Mouse (Mus musculus) T-helper 2 cell (primary cell): ENCODE measurements at regions not wholly inside any gene's neighbourhood (a gene's known extent, or its start where the extent isn't known, plus 50 kb on each side); places are given as distances from the start of the nearest gene placed in this dataset.

ENCODE experiments used
- in situ Hi-C: fragments of 300-600 bp; cut with MboI, MseI; formaldehyde crosslinking; loops from one replicate; pipeline ENCODE4 v1.15.1; 2025; ENCODE audit warnings: high pct_unique_total_duplicates

DNA sequence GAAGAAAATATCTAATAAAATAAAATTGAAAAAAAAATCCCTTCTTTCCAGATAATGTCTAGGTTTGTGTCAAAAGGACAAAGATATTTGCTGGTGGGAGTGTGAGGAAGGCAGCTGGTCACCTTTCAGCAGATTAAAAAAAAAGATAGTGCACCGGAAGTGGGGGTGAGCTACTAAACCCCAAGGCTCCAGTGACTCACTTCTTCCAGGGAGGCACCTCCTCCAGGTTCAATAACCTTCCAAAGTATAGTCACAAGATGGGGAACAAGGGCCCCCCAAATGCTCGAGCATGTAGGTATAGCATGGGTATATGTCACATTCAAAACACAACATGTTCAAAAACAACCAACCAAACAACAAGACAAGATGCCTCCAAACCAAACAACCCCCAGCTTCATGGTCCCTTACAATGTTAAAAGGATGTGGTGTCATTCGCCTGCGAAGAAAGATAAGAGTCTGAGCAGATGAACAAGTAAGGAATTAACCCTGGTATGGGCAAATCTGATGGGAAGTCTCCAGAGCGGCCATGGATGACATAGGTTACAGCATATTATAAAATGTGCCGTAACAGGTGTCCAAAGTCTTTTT lies 84.6 kb downstream of the Kcnrg start:
- in situ Hi-C loops, result no loop called here

DNA sequence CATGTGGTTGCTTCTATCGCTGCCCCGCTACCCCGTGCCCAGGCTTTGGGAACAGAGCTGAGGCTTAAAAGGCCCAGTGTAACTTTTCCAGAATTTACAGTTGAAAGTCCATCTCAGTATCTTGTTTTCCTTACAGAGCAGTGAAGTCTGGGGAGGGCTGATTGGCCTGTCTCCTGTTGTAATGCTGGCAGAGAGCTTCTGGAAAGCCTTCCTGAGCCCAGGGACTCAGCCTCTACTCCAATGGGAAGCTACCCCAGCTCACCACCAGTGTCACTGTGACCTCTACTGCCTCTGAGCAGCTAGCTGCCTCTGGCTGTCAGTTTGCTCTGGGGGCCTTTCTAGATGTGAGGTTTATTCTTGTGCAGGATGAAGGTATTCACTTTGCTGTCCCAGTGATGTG lies 87.5 kb downstream of the Kcnrg start:
- in situ Hi-C loops, result no loop called here

DNA sequence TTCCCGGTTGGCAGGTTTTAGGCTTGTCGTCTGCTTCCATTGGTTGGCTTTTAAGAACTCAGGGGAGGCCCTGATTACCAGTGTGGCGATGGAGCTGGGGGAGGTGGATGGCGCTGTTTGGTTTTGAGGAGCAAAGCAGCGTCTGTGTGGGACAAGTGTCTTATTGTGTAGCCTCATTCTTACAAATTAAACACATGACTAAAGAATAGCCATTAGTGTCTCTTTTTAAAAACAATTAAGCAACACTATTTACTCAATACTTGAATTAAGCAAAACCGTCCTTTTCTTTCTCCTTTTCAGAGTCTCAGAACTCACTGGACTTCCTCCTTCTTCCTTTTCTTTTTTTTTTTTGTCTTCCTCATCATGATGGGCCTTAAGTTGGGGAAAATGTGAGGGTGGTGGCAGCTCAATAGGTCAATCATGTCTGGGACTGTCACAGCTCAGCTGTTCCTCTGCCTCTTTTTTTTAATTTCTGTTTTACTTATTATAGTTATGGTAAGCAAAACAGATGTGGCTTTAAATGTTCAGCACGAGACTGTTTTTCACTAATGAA lies 89.1 kb downstream of the Kcnrg start:
- in situ Hi-C loops, result no loop called here

DNA sequence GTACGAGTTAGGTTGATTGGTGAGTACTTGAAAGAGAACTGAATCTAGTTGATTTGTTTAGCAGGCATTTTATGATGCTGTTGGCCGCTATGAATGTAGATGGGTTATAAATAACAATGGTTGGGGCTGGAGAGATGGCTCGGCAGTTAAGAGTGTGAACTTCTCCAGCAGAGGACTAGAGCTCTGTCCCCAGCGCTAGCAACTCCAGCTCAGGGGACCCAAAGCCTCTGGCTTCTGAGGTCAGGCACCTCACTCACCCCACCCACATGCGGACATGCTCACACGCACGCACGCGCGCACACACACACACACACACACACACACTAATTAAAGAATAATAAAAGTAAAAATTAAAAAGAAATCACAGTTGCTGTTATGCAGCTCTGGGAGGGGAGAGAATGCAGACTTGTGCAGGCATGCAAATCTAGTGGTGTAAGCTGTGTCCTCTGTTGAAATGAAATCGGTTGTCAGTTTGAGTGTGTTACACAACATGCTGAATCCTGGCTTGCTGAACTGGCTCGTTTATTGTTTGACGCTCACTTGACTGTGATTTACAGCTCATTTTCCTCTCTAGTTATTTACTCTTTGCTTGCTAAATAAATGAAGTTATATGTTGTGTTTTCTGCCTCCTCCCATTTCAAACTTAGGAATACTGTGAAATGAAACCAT lies 89.8 kb downstream of the Kcnrg start:
- in situ Hi-C loops, result no loop called here

DNA sequence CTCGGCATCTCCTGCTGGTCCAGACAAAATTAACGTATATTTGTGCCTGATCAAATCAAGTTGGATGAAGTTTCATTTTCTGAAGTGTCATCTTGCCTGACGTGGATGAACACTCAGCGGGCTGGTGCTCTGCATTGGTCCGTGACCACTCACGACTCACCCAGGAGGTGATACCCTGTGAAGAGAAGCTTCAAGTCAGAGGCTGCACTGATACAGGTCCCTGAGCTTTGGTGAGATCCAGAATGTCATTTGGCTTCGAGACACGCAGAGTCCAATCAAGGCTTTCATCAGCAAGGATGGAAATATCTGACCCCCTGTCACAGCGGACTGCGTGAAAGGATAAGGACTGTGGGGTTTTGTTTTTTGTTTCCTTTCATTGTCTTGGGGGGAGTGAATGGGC lies 90.4 kb downstream of the Kcnrg start:
- in situ Hi-C loops, result no loop called here

DNA sequence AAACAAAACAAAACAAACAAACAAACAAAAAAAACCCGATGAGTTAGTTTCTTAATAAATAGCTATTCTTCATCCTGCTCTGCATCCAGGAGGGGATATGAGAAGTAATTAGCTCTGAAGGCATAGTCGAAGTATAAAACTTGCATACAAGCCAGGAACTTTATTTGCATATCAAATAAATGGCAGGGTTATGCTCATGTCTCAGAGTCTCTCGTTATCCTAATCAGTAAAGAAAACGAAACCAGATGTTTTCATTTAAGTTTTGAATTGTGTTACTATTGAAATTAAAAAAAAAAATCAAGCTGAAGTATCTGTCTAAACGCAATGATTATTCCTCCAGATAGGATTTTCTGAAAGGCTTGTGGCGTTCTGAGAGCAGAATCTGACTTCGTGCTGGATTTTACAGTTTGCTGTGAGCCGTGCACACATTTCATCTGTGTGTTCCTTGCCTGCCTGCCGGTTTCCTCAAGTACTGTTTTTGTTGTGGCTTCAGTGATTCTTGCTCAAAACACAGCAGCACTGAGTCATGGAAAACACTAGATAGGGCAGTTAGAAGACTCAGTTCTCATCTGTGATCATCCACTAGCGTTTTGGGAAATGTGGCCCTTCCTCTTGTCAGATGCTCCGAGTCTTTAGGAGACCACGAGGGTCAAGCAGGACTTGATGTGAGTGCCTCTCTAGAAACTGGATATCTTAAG lies 91.2 kb downstream of the Kcnrg start:
- in situ Hi-C loops, result no loop called here

DNA sequence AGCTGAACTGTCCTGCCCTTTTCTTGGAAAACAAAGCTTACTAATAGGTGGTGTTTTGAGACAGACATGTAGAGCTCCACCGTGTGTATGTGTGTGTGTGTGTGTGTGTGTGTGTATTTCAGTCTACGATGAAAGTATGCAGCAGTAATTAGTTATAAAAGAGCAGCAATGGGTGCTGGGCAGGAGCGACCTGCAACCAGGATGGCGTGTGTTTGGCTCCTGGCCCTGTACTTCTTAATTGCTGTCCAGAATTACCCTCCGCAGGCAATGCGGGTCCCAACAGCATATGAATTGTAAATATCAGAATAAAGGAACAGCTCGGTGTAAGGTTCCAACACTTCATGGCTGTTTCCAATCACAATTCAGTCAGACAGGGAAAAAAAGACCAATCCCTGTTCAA lies 92.4 kb downstream of the Kcnrg start:
- in situ Hi-C loops, result no loop called here

DNA sequence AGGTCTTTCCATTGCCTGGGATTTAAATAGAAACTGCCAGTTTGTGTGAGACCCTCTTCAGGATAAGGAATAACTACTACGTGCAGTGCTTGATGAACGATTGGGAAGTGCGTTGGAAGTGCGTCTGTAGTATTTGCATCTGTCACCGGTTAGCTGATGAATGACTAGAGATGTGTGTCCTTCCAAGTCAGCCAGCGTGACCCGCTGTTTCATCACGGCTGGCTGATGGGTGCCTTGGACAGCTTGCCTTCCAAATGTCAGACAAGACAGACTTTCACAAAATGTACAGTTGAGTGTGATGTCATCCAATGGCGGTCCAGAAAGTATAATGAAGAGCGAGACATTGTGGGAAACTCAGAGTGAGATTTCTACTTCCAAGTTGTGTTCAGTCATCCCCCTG lies 93.9 kb downstream of the Kcnrg start:
- in situ Hi-C loops, result no loop called here

DNA sequence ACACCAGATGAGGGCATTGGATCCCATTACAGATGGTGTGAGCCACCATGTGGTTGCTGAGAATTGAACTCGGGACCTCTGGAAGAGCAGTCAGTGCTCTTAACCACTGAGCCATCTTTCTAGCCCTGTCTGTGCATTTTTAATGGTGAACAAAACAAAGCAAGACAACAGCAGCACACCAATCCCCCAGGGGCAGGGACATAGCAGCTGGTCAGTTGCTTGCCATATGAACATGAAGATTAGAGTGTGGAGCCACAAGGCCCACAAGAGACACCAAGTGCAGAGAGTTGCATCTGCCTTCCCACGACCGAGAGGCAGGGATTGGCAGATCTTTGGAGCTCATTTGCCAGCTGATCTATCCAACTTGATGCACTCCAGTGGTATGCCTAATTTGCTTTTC lies 96.7 kb downstream of the Kcnrg start:
- in situ Hi-C loops, result no loop called here

DNA sequence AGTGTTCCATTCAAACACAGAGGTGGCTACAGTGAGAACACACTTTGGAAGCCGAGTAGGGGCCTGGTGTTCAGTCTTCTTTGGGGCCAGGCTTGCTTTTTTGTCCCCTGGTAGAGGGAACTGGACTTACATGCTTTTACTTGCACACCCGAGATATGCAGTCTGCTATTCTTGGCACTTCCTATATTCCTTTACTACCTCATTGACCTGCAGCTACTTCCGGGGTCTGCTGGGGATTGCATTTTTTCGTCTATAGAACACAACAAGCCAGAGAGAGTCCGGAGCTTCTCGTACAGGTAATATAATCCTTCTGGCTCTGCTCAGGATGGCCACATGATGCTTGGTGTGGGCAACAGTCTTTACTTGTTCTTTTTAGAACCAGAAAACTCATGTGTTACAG lies 99.7 kb downstream of the Kcnrg start:
- in situ Hi-C loops, result no loop called here

DNA sequence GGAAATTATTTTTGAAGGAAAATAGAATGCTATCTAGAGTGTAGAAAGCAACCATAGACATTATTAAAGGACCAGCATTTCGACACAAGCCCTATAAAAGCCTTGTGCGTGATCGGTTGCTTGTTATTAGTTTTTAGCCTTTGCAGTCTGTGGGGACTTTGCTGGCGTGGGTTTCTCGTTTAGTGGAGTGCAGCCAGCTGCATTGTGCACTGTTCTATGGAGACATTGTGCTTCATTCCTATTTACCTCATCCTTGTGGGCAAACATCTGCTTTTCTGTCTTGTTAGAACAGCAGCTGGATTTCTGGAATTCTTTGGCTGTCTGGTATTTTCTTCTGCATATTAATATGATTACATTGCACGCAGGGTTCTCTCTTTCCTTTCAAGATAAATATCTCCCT lies 101.1 kb downstream of the Kcnrg start:
- in situ Hi-C loops, result no loop called here

DNA sequence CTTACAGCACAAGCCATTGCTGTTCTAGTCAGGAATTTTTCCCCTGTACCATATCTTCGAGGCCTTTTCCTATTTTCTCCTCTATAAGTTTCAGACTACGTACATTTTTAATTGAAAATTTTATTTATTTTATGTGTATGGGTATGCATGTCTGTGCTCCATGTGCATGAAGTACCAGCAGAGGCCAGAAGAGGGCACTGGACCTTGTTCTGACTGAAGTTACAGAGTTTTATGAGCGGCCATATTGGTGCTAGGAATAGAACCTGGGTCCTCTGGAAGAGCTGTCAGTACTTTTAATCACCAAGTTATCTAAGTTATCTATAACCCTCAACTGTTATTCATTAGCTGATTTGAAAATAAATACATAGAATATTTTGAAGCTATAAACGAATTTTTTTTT lies 108.5 kb downstream of the Kcnrg start:
- in situ Hi-C loops, result no loop called here

DNA sequence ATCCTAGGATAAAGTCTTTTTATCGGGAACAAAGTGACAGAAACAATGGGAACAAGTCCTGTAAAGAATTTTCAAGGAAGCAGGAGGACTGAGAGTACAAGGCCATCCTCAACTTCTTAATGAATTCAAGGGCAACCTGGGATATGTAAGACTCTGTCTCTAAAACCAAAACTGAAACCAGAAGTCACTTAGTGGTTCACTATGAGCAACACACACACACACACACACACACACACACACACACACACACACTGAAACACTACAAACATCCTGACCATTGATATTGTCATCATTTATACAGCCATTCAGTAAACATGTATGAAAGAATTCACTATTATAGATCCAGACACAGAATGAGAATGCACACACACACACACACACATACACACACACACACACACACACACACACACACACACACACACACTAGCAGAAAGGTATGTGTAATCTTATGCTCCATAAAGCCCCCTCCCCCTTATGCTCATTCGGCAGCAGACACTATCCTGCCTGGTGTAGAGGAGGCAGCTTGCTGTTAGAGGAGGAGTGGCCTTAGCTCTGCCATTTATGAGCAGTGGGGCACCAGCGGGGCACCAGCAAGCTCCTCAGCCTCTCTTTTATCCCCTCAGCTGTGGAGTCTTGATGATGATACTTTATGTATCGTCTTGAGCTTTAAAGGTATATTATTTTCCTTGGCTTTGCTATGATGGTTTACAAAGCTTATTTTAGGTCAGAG lies 111.3 kb downstream of the Kcnrg start:
- in situ Hi-C loops, result no loop called here

DNA sequence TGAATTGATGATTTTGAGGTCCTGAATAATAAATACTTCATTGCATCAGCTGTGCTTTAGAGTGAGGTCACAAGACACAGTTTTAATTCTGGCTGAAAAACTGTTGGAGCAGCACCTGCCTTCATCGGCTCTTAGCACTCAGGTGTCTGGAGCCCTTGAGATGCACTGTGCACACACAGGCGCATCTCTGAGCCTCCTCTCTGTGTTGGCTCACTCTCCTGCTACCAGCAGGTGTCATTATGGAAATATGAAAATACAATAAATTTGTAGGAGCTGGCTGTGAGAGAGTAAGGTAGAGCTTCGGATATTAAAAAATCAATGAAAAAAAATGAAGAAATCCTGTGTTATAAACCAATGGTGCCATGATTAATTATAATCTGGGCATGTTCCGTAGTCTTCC lies 114.0 kb downstream of the Kcnrg start:
- in situ Hi-C loops, result no loop called here

DNA sequence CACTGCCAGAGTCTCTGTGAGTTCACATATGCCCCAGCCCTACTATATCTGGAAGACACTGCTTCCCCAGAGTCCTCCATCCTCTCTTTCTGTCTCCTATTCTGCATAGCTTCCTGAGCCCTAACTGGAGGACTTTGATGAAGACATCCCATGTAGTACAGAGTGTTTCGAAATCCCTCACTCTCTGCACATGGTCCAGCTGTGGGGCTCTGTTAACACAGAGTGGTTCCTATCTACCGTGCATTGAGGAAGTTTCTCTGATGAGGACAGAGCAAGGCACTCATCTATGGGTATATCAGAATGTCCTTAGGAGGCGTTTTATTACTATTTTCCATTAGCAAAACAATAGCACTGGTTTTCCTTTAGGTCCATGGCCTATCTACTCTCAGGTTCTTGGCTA lies 117.7 kb downstream of the Kcnrg start:
- in situ Hi-C loops, result no loop called here

DNA sequence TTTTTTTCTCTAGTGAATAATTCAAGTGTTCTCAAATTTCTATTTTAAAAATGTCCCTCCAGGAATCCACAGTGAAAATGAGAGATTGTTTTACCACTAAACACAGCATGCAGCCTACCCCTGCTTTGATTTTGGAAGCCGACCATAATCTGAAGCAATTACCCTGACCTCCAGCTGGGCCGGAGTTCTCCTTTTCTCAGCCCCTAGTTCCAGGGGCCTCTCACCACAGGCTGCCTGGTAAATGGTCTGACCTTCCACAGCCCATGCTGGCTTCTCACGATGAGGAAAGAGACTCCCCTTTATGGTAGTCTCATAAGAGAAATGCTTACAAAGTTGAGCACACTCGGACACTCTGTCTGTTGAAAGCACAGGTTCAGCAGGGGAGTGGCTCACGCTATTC lies 121.3 kb downstream of the Kcnrg start:
- in situ Hi-C loops, result no loop called here

DNA sequence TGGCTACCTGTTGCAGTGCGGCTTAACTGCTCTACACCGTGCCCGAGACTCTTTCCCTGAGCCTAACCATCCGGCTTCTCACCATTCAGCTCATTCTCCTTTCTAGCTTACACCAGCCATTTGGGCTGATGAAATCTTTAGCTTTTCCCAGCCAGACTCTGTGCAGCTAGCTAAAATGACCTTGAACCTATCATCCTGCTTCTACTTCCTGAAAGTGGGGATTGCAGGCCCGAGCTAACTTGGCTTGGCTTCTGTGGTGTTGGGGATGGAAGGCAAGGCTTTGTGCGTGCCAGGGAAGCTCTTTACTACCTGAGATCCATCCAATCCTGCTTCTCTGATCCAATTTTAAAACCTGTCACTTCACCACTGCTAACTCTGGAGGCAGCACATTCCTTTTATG lies 128.3 kb downstream of the Kcnrg start:
- in situ Hi-C loops, result no loop called here

DNA sequence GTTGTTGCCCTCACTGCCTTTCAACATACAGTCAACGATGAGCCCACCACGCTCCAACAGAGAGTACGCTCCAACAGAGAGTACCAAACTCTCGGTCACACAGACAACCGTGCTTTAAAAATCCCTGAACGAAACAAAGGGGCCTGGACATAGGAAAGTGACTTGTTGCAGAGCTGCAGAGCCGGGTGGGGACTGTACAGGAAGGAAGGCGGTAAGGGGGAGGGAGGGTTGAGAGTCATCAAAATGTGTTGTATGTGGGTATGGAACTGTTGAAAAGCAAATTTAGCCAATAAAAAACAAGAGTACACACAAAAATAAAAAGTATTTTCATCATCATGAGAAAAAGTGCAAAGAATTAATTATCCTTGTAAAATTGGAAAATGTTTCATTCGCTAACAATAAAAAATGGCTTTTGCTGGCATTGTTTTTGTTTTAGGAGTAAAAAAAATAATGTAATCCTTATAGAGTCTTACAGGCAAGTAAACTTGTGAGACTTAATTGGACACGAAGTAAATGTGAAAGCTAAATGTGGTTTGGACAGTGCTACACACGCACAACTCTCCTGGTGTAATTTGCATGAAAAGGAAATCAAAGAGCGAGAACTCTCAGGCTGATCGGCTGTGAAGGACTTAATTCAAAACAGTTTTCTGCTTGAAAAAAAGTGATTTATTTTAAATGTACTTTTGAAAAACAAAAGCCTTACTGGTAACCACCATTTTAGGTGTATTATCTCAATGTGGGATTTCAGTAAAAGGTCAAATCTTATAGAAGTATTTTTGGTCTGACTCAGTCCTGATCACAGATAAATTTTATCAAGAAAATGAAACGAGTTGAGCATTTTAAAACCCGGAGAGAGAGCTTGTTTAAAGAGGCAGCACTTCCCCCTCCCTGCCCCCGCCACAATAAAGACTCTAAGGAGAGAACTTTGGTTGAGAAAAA lies 129.4 kb downstream of the Kcnrg start:
- in situ Hi-C loops, result no loop called here

DNA sequence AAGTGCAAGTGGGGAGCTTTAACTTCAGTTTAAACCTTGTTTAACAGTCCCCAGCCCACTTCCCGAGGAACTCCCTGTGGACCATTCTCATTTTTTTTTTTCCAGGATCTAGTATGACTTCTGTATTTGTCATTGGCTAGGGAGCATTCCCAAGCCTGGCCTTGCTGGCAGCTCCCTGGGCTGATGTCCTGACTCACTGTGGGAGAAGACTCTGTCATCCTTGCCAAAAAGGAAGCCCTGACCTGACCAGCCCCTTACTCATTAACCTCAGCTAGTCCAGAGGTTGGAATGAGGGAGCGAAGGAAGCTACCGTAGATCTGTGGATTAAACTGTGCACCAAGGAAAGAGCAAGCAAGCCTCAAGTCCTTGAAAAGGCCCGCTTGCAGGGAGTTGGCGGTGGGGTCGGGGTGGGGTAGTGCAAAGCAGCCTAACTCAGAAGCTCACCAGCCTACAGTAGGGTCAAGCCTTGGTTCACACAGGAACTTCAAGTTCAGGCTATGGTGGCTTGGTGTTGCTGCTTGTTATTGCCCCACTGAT lies 130.3 kb downstream of the Kcnrg start:
- in situ Hi-C loops, result no loop called here

DNA sequence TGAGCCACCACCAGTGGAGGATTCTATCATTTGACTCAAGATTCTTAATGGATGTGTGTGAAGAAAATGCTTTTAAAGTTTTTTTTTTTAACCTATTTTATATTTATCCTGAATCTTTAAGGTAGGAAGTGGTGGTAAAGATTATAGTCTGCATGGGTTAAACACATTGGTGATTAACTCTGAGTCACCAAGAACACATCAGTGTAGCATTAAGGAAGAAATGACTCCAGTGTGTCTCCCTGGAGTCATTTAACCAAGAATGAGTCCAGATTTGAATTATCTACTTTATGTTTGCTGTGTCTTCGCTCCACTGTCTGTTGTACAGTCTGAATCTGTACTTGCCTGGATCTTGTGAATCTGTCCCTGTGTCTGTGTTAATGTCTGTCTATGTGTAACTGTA lies 132.2 kb downstream of the Kcnrg start:
- in situ Hi-C loops, result no loop called here

DNA sequence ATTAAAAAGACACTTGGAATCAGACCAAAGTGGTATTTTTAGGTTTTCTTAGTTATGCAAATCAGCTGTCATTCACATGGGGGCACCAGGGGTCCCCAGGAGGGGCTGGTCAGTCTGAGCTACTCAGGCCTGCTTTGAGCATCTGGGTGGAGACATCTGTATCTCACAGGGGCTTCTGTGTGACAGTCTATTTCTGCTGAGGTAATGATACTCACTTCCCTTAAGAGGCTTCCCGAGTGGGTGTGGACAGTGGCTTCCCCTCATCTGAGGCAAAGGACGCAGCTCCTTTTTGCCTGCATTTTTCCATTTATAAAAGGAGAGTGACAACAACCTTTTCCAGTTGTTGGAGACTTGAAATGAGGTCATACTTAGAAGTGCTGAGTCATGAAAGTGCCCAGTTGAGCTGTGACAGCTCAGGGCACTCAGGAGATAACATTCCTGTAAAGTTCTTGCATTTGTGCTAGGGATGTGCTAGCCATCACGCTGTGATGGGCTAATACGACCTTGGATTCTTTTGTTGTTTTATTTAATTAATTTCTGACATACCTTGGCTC lies 136.7 kb downstream of the Kcnrg start:
- in situ Hi-C loops, result loop anchor here (5.0 kb wide), 1 partner anchor 33 kb away; no protein-coding TSS in a partner anchor
